Mouse (Mus musculus): Measurements from ENCODE around the gene H2-DMa. TPM values are rescaled to one million over a fixed set of nuclear protein-coding genes. Genes with fewer than 3 reads are reported as not detected.

The H2-DMa gene
- polyA plus RNA-seq (2014; fragmentation: Illumina TruSeq; extraction: RNeasy Lipid Tissue Mini Kit (QIAGEN cat#74804); ENCODE audit: low read depth, low replicate concordance), result not detected

DNA sequence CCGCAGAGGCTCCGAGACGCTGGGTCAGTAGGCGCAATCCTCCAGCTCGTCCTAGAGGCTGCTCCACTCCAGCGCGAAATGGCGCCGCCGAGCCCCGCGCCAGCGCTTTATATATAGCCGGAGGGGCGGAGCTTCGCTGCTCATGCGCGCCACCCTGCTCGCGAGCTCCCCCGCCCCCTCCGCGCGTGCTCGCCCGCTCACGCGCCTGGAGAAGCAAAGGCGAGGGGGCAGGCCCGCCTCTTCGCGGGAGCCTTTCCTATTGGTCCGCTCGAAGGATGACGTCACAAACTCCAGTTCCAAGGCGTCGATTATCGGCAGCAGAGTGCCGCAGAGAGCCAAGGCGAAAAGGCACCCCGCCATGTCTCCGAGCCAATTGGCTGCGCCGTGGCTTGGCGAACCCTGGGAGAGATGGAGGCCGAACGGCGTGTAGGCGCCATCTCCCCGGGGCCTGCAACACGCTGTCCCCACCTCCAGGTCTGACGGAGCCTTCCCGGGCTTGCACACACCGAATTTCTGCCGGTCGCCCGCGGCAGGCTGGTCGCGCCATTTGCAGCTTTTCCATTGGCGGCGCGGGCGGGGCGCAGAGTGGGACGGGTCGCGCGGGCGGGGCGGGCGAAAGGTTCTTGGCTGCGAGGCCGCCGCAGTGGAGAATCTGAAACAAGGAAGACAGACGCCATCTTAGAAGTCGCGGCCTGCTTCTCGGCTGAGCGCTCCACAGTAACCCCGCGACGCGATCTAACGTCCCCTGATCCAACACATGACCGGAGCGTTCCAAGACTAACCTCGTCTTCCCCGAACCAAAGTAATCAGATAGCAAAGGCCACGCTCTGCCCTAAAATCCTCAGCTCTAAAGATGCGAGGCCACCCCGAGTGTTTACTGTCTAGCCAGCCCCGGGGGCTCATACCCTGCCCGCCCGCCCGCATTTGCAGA is at the start of gene H2-DMa:
Gene H2-DMa, plus strand, starts transcription at position 293 of the 931 bp plus-strand sequence.

GRCm38 (mm10) chr17:34092197-34092875 is 27.0 kb upstream of the H2-DMa start, which contains the start of gene H2-Oa:
H2-Oa (plus strand) TSS chr17:34092340.

GRCm38 (mm10) chr17:34122188-34122984 is 3.0 kb downstream of the H2-DMa start, which contains the start of gene Brd2:
Brd2 (minus strand) TSS chr17:34122634.

DNA sequence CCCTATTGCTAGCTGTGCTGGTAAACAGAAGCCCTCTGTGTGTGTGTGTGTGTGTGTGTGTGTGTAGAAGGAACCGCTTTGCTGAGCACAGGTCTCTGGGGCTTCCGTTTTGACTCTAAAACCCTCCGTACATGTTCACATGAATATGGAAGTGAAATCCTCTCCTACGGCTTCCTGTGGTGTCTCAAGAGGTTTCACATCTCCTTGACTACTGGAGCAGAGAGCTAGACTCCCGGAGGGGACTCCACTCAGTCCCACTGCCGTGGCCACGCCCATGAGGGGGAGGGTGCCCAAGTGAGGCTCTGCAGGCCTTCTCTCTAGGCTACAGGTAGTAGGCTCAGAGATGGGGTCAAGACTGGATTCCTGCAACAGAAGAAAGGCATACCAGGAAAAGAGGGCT is 23.7 kb downstream of the H2-DMa start, which contains the start of gene H2-DMb2:
Gene H2-DMb2, plus strand, starts transcription at position 275 of the 400 bp plus-strand sequence.

DNA sequence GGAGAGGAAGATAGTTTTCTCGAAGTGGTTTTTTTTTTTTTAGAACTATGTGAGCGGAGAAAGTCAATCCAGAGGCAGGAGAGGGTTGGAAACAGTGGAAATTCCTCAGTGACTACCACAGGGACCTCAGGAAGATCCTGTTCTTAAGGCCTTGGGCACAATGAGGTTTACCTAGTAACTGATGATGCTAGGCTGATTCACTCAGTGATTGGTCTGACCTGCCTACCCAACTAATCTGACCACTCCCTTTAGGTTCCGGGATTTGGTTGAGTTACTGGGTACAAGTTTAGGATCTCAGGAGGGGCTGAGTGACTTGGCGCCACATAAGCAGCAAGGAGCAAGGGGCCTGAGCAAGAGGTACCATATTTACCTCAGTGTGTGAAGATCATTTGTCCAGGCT is 33.6 kb downstream of the H2-DMa start, which contains the start of gene H2-DMb1:
Gene H2-DMb1, plus strand, starts transcription at position 150 of the 400 bp plus-strand sequence.

DNA sequence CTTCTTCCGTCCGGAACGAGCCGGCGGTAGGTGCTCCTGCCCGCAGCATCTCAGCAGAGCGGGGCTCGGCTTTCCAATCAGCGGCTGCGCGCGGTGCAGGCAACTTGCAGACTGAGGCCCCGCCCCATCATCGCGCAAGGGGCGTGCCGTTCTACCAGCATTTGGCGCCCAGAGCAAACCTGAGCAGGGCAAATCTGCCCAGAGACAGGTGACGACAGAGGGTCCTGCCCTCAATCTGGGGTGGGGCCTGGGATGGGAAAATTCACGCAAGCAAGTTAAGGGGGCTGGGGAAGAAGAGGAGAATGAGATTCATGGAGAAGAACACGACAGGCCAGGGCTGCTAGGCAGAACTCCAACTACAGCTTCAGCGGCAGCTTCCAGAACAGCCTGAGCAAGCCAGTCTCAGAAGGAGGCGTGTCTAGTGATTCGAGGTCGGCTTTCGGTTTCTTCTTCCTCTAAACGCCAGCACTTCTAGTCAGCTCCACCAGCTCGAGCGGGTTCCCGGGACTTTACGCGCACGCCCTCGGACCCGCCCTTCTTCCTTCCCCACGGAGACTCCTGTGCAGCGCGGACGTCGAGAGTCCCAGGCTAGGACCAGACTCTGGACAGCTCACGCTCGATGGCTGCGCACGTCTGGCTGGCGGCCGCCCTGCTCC is 68.0 kb downstream of the H2-DMa start, which contains the start of the genes Tap1 and Psmb9:
Gene Tap1, plus strand, starts transcription at position 293 of the 656 bp plus-strand sequence.
Gene Psmb9, minus strand, starts transcription at position 504 of the 656 bp plus-strand sequence.

Other genes with a start within 250 kb of the H2-DMa start
- gene Gm7029, start 245.7 kb upstream of the H2-DMa start, polyA plus RNA-seq (2014; fragmentation: Illumina TruSeq; extraction: RNeasy Lipid Tissue Mini Kit (QIAGEN cat#74804); ENCODE audit: low read depth, low replicate concordance), result not detected
- gene Kifc1, start 228.9 kb upstream of the H2-DMa start, polyA plus RNA-seq (2014; fragmentation: Illumina TruSeq; extraction: RNeasy Lipid Tissue Mini Kit (QIAGEN cat#74804); ENCODE audit: low read depth, low replicate concordance), result not detected
- not detected for gene Platr17, start 214.4 kb upstream of the H2-DMa start, polyA plus RNA-seq (2014; fragmentation: Illumina TruSeq; extraction: RNeasy Lipid Tissue Mini Kit (QIAGEN cat#74804); ENCODE audit: low read depth, low replicate concordance)
- gene Daxx, start 210.1 kb upstream of the H2-DMa start, polyA plus RNA-seq (2014; fragmentation: Illumina TruSeq; extraction: RNeasy Lipid Tissue Mini Kit (QIAGEN cat#74804); ENCODE audit: low read depth, low replicate concordance), result 9.9 TPM
- 43.1 TPM for gene Tapbp, start 203.6 kb upstream of the H2-DMa start, polyA plus RNA-seq (2014; fragmentation: Illumina TruSeq; extraction: RNeasy Lipid Tissue Mini Kit (QIAGEN cat#74804); ENCODE audit: low read depth, low replicate concordance)
- gene Zbtb22, start 203.6 kb upstream of the H2-DMa start, polyA plus RNA-seq (2014; fragmentation: Illumina TruSeq; extraction: RNeasy Lipid Tissue Mini Kit (QIAGEN cat#74804); ENCODE audit: low read depth, low replicate concordance), result 1.3 TPM
- 3.8 TPM for gene Rgl2, start 190.0 kb upstream of the H2-DMa start, polyA plus RNA-seq (2014; fragmentation: Illumina TruSeq; extraction: RNeasy Lipid Tissue Mini Kit (QIAGEN cat#74804); ENCODE audit: low read depth, low replicate concordance)
- gene Pfdn6, start 179.2 kb upstream of the H2-DMa start, polyA plus RNA-seq (2014; fragmentation: Illumina TruSeq; extraction: RNeasy Lipid Tissue Mini Kit (QIAGEN cat#74804); ENCODE audit: low read depth, low replicate concordance), result 14.8 TPM
- 0.70 TPM for gene Wdr46, start 178.9 kb upstream of the H2-DMa start, polyA plus RNA-seq (2014; fragmentation: Illumina TruSeq; extraction: RNeasy Lipid Tissue Mini Kit (QIAGEN cat#74804); ENCODE audit: low read depth, low replicate concordance)
- gene B3galt4, start 168.1 kb upstream of the H2-DMa start, polyA plus RNA-seq (2014; fragmentation: Illumina TruSeq; extraction: RNeasy Lipid Tissue Mini Kit (QIAGEN cat#74804); ENCODE audit: low read depth, low replicate concordance), result 0.35 TPM
- 6.1 TPM for gene Vps52, start 163.7 kb upstream of the H2-DMa start, polyA plus RNA-seq (2014; fragmentation: Illumina TruSeq; extraction: RNeasy Lipid Tissue Mini Kit (QIAGEN cat#74804); ENCODE audit: low read depth, low replicate concordance)
- gene Rps18, start 163.5 kb upstream of the H2-DMa start, polyA plus RNA-seq (2014; fragmentation: Illumina TruSeq; extraction: RNeasy Lipid Tissue Mini Kit (QIAGEN cat#74804); ENCODE audit: low read depth, low replicate concordance), result 17.8 TPM
- gene H2-K1, start 119.2 kb upstream of the H2-DMa start, polyA plus RNA-seq (2014; fragmentation: Illumina TruSeq; extraction: RNeasy Lipid Tissue Mini Kit (QIAGEN cat#74804); ENCODE audit: low read depth, low replicate concordance), result 201 TPM
- 1.9 TPM for gene Ring1, start 94.9 kb upstream of the H2-DMa start, polyA plus RNA-seq (2014; fragmentation: Illumina TruSeq; extraction: RNeasy Lipid Tissue Mini Kit (QIAGEN cat#74804); ENCODE audit: low read depth, low replicate concordance)
- gene H2-Ke6, start 91.5 kb upstream of the H2-DMa start, polyA plus RNA-seq (2014; fragmentation: Illumina TruSeq; extraction: RNeasy Lipid Tissue Mini Kit (QIAGEN cat#74804); ENCODE audit: low read depth, low replicate concordance), result 6.8 TPM
- 0.82 TPM for gene Slc39a7, start 87.9 kb upstream of the H2-DMa start, polyA plus RNA-seq (2014; fragmentation: Illumina TruSeq; extraction: RNeasy Lipid Tissue Mini Kit (QIAGEN cat#74804); ENCODE audit: low read depth, low replicate concordance)
- 0.99 TPM for gene Rxrb, start 87.7 kb upstream of the H2-DMa start, polyA plus RNA-seq (2014; fragmentation: Illumina TruSeq; extraction: RNeasy Lipid Tissue Mini Kit (QIAGEN cat#74804); ENCODE audit: low read depth, low replicate concordance)
- gene Col11a2, start 80.1 kb upstream of the H2-DMa start, polyA plus RNA-seq (2014; fragmentation: Illumina TruSeq; extraction: RNeasy Lipid Tissue Mini Kit (QIAGEN cat#74804); ENCODE audit: low read depth, low replicate concordance), result not detected
- gene H2-Oa, start 27.2 kb upstream of the H2-DMa start, polyA plus RNA-seq (2014; fragmentation: Illumina TruSeq; extraction: RNeasy Lipid Tissue Mini Kit (QIAGEN cat#74804); ENCODE audit: low read depth, low replicate concordance), result not detected
- gene Brd2, start 3.1 kb downstream of the H2-DMa start, polyA plus RNA-seq (2014; fragmentation: Illumina TruSeq; extraction: RNeasy Lipid Tissue Mini Kit (QIAGEN cat#74804); ENCODE audit: low read depth, low replicate concordance), result 272 TPM
- not detected for gene H2-DMb2, start 23.8 kb downstream of the H2-DMa start, polyA plus RNA-seq (2014; fragmentation: Illumina TruSeq; extraction: RNeasy Lipid Tissue Mini Kit (QIAGEN cat#74804); ENCODE audit: low read depth, low replicate concordance)
- 2.0 TPM for gene H2-DMb1, start 33.5 kb downstream of the H2-DMa start, polyA plus RNA-seq (2014; fragmentation: Illumina TruSeq; extraction: RNeasy Lipid Tissue Mini Kit (QIAGEN cat#74804); ENCODE audit: low read depth, low replicate concordance)
- gene Tap1, start 68.0 kb downstream of the H2-DMa start, polyA plus RNA-seq (2014; fragmentation: Illumina TruSeq; extraction: RNeasy Lipid Tissue Mini Kit (QIAGEN cat#74804); ENCODE audit: low read depth, low replicate concordance), result 2.2 TPM
- 2.9 TPM for gene Psmb9, start 68.2 kb downstream of the H2-DMa start, polyA plus RNA-seq (2014; fragmentation: Illumina TruSeq; extraction: RNeasy Lipid Tissue Mini Kit (QIAGEN cat#74804); ENCODE audit: low read depth, low replicate concordance)
- 1.2 TPM for gene Psmb8, start 78.2 kb downstream of the H2-DMa start, polyA plus RNA-seq (2014; fragmentation: Illumina TruSeq; extraction: RNeasy Lipid Tissue Mini Kit (QIAGEN cat#74804); ENCODE audit: low read depth, low replicate concordance)
- 0.64 TPM for gene Tap2, start 84.0 kb downstream of the H2-DMa start, polyA plus RNA-seq (2014; fragmentation: Illumina TruSeq; extraction: RNeasy Lipid Tissue Mini Kit (QIAGEN cat#74804); ENCODE audit: low read depth, low replicate concordance)
- 1.1 TPM for gene H2-Ob, start 119.4 kb downstream of the H2-DMa start, polyA plus RNA-seq (2014; fragmentation: Illumina TruSeq; extraction: RNeasy Lipid Tissue Mini Kit (QIAGEN cat#74804); ENCODE audit: low read depth, low replicate concordance)
- 26.2 TPM for gene H2-Ab1, start 138.1 kb downstream of the H2-DMa start, polyA plus RNA-seq (2014; fragmentation: Illumina TruSeq; extraction: RNeasy Lipid Tissue Mini Kit (QIAGEN cat#74804); ENCODE audit: low read depth, low replicate concordance)
- 42.5 TPM for gene H2-Aa, start 168.3 kb downstream of the H2-DMa start, polyA plus RNA-seq (2014; fragmentation: Illumina TruSeq; extraction: RNeasy Lipid Tissue Mini Kit (QIAGEN cat#74804); ENCODE audit: low read depth, low replicate concordance)
- gene H2-Eb1, start 186.3 kb downstream of the H2-DMa start, polyA plus RNA-seq (2014; fragmentation: Illumina TruSeq; extraction: RNeasy Lipid Tissue Mini Kit (QIAGEN cat#74804); ENCODE audit: low read depth, low replicate concordance), result 2.9 TPM
- gene H2-Eb2, start 206.1 kb downstream of the H2-DMa start, polyA plus RNA-seq (2014; fragmentation: Illumina TruSeq; extraction: RNeasy Lipid Tissue Mini Kit (QIAGEN cat#74804); ENCODE audit: low read depth, low replicate concordance), result not detected
- not detected for gene Btnl2, start 235.3 kb downstream of the H2-DMa start, polyA plus RNA-seq (2014; fragmentation: Illumina TruSeq; extraction: RNeasy Lipid Tissue Mini Kit (QIAGEN cat#74804); ENCODE audit: low read depth, low replicate concordance)

Data from adrenal gland, adult 10 weeks (tissue).